Mouse (Mus musculus) splenic B cell, adult 2 months (primary cell): ENCODE data around the gene B3galt4.
A peak's percentile ranks its signal among the peaks of the same experiment; 100 is the strongest.
"Not testable (repeated sequence)": the region's sequence is repeated elsewhere in the genome, so short reads cannot be mapped to it uniquely, and the experiment has no call there.

ENCODE experiments used
- DNase-seq: peaks from one replicate; pipeline ENCODE4 v3.0.0-alpha.2; 2011; ENCODE audit warnings: low read depth, low spot score
- H3K27me3 ChIP-seq: 2 replicates; pipeline ENCODE4 v1.6.1; 2012; ENCODE audit warnings: mild to moderate bottlenecking, low read length, moderate library complexity, mixed read lengths; ENCODE audit not compliant: control insufficient read depth, poor library complexity, insufficient read depth, severe bottlenecking
- H3K36me3 ChIP-seq: 2 replicates; pipeline ENCODE4 v1.6.1; 2012; ENCODE audit warnings: mild to moderate bottlenecking, low read length, moderate library complexity, mixed read lengths; ENCODE audit not compliant: control insufficient read depth, poor library complexity, insufficient read depth, severe bottlenecking

B3galt4 gene

DNA sequence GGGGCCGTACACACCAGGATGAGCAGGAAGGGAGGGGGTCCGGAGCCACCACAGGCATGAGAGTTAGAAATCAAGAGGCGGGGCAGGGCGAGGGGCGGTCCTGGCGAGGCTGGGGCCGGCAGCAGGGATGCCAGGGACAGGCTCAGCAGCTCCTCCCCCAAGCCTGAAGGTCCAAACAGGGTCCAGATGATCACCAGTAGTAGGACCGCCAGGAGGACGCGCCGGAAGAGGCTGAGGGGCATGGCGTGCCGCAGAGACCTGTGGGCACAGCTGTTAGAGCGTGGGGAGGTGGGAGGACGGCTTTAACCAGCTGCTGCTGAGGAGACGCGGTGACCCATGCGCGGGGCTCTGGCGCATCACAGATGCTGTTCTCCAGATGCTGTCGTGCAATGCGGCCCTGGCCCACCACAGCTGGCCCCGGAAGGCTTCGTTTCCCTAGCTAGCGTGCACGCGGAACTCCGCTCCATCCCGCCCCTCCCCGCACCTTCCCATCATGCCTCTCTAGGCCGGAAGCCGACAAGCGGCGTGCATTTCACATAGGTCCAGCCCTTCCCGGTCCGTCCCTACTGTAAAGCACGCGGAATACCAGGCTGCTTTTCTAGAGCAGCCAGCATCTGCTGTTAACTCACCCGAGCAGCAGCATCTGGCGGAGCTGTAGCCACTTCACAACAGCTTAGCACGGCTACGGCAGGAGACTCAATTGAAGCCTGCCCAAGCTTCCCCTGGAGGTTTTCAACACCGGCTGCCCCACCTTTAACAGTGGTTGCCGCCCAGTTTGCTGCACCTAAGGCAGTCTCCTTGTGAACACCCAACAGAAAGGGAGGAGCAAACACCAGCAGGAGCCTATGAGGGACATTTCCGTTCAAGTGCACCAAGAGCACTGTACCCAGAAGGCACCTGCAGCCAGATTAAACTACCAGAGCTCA is at the start of gene B3galt4:
Gene B3galt4, minus strand, starts transcription at position 468 of the 926 bp plus-strand sequence.
- H3K36me3 ChIP-seq: peaks cover 6% of the 10 kb centered on the region; the same call in 1 of the 2 replicates
- no peaks in the 10 kb centered on the region for H3K27me3 ChIP-seq
- DNase-seq: peak; percentile 76

DNA sequence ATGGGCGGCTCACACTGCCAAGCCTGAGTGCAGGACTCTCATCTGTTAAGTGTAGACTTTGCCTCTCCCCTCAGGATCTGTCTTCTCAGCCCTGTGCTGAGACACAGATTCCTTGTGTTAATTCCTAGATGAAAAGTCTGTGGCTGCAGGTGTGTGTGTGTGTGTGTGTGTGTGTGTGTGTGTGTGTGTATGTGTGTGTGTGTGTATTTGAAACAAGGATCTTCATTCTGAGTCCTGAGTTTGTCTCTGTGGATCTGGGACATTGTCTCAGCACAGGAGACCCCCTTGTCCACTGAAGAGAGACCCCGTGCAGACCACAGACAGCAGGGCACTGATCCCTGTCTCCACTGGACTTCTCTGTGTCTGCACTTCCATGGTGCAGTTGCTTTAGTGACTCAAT is 49.5 kb upstream of the B3galt4 start:
- H3K27me3 ChIP-seq, DNase-seq: not testable (repeated sequence)
- H3K36me3 ChIP-seq: peaks cover 28% of the 10 kb centered on the region

- H3K27me3 ChIP-seq: no peaks in the 10 kb centered on the region
- peak; percentile 100 for DNase-seq
- H3K36me3 ChIP-seq: peaks cover 31% of the 10 kb centered on the region
These were observed 48.9 kb upstream of the B3galt4 start, which contains the start of gene H2-K1 for GRCm38 (mm10) chr17:34000150-34000537. Gene H2-K1 (minus strand): TSS chr17:34000347.

DNA sequence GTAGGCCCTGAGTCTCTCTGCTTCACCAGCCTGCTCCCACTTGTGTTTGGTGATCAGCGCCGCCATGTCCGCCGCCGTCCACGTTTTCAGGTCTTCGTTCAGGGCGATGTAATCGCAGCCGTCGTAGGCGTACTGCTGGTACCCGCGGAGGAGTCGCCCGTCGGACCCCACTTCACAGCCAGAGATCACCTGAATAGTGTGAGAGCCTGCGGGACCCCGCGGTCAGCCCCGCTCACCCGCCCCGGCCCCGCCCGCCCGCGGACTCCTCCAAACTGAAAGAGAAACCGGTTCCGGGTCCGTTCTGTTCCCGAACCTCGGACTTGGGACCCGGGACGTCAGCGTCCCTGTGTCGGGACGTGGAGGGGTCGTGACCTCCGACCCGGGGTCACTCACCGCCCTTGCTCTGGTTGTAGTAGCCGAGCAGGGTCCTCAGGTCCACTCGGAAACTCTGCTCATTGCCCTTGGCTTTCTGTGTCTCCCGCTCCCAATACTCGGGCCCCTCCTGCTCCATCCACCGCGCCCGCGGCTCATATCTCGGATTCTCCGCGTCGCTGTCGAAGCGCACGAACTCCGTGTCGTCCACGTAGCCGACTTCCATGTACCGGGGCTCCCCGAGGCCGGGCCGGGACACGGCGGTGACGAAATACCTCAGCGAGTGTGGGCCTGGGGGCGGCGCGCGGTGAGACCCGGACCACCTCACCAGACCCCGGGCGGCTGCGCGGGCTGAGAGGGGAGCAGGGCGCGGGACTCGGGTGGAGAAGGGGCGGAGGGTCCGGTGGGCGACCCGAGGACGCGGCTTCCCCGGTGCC is 48.3 kb upstream of the B3galt4 start:
- H3K27me3 ChIP-seq: no peaks in the 10 kb centered on the region
- DNase-seq: peak; percentile 48

DNA sequence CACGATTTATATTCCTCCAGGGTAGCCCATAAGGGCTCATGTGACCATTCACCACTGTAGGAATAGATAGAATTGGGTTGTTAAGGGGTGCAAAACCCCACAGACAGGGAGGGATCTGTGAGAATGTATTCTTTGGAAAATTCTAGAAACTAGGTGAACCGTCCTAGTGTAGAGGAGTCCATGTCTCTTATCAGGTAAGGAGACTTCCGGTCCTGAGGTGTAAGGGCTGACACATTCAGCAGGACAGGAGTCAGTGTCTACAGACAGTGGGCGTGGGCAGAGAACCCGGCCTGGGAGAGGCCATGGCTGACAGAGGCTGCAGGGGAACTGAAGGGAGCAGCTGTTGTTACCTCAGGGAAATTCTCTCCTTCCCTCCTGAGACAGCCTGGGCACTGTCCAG is 47.4 kb upstream of the B3galt4 start:
- H3K27me3 ChIP-seq: not testable (repeated sequence)
- peak; percentile 59 for DNase-seq
- H3K36me3 ChIP-seq: peaks cover 31% of the 10 kb centered on the region

More for the DNA sequence above, 48.3 kb upstream of the B3galt4 start:
- peaks cover 31% of the 10 kb centered on the region for H3K36me3 ChIP-seq

- not testable (repeated sequence) for H3K27me3 ChIP-seq, DNase-seq
- H3K36me3 ChIP-seq: peaks cover 31% of the 10 kb centered on the region
These were observed 45.7 kb upstream of the B3galt4 start for GRCm38 (mm10) chr17:33997025-33997424.

DNA sequence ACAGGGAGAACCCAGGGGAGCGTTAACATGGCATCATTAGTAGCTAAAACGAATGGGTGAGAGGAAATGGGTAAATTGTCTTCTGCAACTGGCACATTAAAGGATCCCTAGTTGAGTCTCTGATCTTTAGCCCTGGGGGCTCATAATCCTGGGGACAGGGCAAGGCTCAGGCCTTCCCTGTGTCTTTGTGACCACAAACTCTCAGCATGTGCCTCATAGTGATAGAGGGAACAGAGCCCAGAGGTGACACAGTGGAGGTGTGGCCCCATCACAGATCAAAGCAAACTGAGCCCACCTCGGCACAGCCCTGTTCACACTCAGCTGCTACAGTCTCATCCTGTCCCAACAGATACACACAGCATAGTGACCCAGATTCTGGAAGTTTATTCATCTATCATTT is 44.4 kb upstream of the B3galt4 start:
- H3K27me3 ChIP-seq: no peaks in the 10 kb centered on the region
- no peak for DNase-seq
- H3K36me3 ChIP-seq: peaks cover 31% of the 10 kb centered on the region

DNA sequence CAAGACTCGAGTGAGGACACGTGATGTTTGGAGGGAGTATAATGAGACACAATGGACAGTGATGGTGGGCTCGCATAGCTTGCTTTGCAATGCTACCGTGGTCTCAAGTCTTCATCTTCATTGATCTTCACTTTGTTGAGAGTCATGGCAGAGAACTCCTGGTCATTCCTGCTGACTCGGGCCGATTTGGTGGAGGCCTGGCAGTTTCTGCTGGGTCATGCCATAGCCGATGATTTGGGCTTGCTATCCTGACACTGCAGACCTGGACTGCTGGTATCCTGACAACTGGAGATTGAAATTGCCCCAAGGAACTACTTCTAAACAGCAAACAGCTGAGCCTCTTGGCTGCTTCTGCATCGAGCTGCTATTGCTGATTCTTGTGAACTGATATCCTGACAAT is 43.7 kb upstream of the B3galt4 start:
- DNase-seq: no peak
- Histone ChIP-seq H3K27me3 (no peaks in the 10 kb centered on the region), H3K36me3 (peaks cover 31% of the 10 kb centered on the region)

DNA sequence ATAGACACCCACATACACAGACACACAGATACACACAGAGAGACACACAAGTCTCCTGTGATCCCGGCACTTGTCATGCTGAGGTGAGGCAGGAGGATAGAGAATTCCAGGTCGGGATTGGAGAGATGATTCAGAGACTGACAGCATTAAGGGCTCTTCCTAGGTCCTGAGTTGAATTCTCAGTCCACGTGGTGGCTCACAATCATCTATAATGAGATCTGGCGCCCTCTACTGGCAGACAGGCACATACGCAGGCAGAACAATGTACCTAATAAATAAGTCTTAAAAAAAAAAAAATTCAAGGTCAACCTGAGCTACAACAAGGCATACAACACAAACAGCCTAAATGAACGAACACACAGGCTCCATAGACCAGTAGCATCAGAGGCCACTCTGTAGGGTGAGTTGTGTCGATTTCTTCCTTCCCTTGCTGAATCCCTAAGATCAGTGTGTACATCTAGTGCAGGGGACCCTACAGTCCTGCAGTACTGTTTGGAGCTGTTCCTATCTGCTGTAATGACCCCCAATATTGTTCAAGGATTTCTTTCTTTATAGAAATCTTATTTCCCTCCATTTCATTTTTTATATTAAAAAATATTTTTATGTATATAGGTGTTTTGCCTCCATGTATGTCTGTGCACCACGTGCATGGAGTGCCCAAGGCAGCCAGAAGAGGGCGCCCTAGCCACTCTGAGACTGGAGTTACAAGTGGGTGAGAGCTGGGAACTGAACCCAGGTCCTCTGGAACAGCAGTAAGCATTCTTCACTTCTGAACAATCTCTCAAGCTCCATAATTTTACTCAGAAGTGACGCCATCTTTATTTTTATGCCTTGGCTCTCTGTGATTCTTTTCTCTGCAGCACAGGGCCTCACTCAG is 40.7 kb upstream of the B3galt4 start:
- DNase-seq: peak; percentile 90
- no peaks in the 10 kb centered on the region for H3K27me3 ChIP-seq

DNA sequence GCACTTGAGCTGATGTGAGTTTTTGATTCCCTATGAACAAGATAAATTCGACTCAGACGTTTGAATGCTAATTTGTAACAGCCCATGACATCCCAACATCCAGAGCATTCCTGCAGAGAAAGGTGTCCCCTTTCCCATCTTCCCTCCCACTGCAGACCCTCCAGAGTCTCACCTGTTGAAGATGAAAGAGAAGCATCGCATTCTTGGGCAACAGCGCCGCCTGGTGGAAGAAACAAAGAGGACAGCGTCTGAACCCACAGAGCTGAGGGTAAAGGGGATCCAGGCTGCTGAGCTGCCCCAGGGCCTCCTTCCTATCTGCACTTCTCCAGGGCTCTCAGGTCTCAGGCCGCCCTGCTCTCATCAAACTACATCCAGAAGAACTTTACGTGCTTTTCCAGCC is 30.8 kb upstream of the B3galt4 start:
- H3K27me3 ChIP-seq, H3K36me3 ChIP-seq: not testable (repeated sequence)
- peak; percentile 82 for DNase-seq

More for the DNA sequence above, 40.7 kb upstream of the B3galt4 start:
- H3K36me3 ChIP-seq: peaks cover 13% of the 10 kb centered on the region

- not testable (repeated sequence) for H3K36me3 ChIP-seq, H3K27me3 ChIP-seq
- peak; percentile 97 for DNase-seq
These were observed 30.1 kb upstream of the B3galt4 start for GRCm38 (mm10) chr17:33981192-33981909.

- no peak for DNase-seq
- H3K27me3 ChIP-seq: no peaks in the 10 kb centered on the region; the same call in 1 of the 2 replicates
- no peaks in the 10 kb centered on the region; the same call in 1 of the 2 replicates for H3K36me3 ChIP-seq
These were observed 29.1 kb upstream of the B3galt4 start for GRCm38 (mm10) chr17:33980181-33981035.

- no peaks in the 10 kb centered on the region for H3K27me3 ChIP-seq
- H3K36me3 ChIP-seq: peaks cover 2% of the 10 kb centered on the region; the same call in 1 of the 2 replicates
- DNase-seq: no peak
These were observed 28.3 kb upstream of the B3galt4 start for GRCm38 (mm10) chr17:33979512-33980050.
